Mouse (Mus musculus): Measurements from ENCODE around the gene Hexim1. TPM values are rescaled to one million over a fixed set of nuclear protein-coding genes. Genes with fewer than 3 reads are reported as not detected.

Hexim1 gene
- polyA plus RNA-seq, 1 experiment from 2014 or later = 2.4 TPM

DNA sequence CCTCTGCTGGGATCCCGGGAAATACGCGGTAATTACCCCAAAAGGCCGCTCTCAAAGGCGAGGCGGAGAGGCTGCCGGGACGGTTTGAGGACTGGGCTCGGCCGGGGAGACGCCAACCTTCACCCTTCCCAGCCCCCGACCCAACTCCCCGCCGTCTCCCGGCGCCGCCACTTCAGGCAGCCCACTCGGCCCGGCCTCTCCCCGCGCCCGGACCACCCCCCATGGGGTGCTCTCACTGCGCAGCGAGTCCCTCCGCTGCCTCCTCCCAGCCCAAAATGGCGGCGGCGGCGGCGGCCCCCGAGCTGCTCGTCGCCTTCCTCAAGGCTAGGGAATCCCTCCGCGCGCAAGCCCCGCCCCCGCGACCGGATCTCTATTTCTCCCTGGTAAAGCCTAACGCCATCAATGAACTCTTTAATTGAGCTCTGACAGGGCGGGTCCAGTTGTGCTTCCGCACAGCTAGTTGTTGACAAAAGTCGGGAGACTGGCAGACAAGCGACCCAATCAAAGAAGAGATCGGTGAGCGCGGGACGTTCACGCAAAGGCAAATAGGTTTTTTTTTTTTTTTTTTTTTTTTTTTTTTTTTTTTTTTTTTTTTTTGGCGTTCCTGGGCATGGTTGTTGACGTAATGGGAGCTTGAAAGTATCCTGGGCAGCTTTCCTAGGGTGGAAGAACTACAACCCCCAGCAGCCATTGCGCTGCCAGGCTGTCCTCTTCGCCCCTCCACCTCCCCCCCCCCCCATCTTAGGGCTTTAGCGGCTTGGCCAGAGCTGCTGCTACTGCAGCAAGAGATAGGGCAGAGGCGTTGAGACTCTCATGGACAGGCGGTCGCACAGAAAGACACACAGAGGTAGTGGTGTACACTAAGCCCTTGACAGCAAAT, 16.8 kb downstream of the Hexim1 start:
- Histone ChIP-seq H3K27me3 (replicated peaks) (no peaks in the 10 kb centered on the region), H3K4me1 (peaks cover 61% of the 10 kb centered on the region), H3K27ac (peak overlapping the region; percentile 96), H3K4me3 (peak overlapping the region; percentile 97), H3K9ac (peak overlapping the region; percentile 100), H3K36me3 (peaks cover 4% of the 10 kb centered on the region; the same call in 1 of the 2 replicates), H3K9me3 (replicated peaks) (no peaks in the 10 kb centered on the region), H3K4me2 (peak overlapping the region; percentile 81)
- WGBS (ENCODE audit: insufficient replicate concordance) = under 1% methylated on average over 56 of the region's 58 CpGs
- ATAC-seq = peak; percentile 86

DNA sequence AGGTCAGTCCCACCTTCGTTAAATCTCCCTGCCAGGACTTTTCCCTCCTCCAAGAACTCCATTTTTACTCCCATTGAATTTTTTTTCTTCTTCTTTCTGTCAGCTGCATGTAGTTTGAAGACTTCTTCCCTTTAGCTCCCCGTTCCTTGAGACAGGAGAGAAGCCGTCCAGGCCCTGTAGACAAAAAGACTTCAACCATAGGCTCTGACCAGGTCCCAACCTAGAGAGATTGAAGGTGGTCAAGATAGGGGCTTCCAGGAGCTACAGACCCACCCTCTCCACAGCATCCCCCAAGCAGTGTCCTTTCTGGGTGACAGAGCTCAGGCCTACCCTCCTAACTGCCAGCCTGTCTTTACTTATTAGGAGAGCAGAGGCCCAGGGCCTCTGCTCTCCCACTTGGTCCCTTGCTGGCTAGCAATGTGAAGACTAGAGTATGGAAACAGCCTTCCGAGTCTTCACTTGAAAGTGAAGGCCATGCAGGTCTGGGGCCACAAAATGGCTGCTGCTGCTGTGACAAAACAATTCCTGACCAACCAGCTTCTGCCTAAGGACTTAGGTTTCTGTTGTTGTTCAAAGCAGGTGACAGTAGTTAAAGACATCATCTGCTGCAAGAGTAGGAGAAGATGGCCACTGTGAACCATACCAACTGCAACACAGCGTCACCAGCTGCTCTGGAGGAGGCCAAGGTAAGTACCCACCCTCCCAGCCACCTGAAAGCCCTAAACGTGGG, 17.6 kb downstream of the Hexim1 start:
- ATAC-seq = peak; percentile 13

DNA sequence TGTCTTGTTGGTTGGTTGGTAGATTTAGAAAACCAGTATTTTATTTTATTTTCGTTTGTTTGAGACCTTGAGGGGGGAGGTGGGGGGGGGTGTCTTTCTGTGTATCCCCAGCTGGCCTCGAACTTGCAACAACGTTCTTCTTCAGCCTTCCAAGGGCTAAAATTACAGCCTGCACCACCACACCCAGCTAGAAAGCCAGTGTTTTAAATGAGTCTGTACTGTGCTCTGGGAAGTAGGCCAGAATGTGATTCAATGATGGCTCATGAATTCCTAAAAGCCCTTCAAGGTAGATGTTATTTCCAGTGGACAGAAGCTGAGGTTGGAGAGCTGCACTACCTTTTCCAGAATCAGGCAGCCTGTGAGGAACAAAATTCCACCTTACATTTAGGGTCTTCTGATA, 18.2 kb downstream of the Hexim1 start:
- H3K4me3 ChIP-seq = peak overlapping the region; percentile 54
- no peaks in the 10 kb centered on the region for H3K27me3 ChIP-seq (replicated peaks)
- H3K9me3 ChIP-seq (replicated peaks) = no peaks in the 10 kb centered on the region
- peaks cover 16% of the 10 kb centered on the region for H3K36me3 ChIP-seq
- WGBS (ENCODE audit: insufficient replicate concordance) = 38% methylated on average over 3 of the region's 3 CpGs
- peaks cover 61% of the 10 kb centered on the region for H3K4me1 ChIP-seq
- peak overlapping the region; percentile 100 for H3K9ac ChIP-seq
- H3K4me2 ChIP-seq = peak overlapping the region; percentile 81
- ATAC-seq = no peak
- peak overlapping the region; percentile 96 for H3K27ac ChIP-seq

More for the DNA sequence above, 17.6 kb downstream of the Hexim1 start:
- Histone ChIP-seq H3K27me3 (replicated peaks) (no peaks in the 10 kb centered on the region), H3K9ac (peak overlapping the region; percentile 100), H3K4me2 (peak overlapping the region; percentile 81), H3K4me3 (peak overlapping the region; percentile 54), H3K27ac (peak overlapping the region; percentile 96), H3K36me3 (peaks cover 10% of the 10 kb centered on the region), H3K9me3 (replicated peaks) (no peaks in the 10 kb centered on the region), H3K4me1 (peaks cover 61% of the 10 kb centered on the region)
- whole genome bisulfite sequencing (ENCODE audit: insufficient replicate concordance) = 38% methylated on average over 6 of the region's 6 CpGs

DNA sequence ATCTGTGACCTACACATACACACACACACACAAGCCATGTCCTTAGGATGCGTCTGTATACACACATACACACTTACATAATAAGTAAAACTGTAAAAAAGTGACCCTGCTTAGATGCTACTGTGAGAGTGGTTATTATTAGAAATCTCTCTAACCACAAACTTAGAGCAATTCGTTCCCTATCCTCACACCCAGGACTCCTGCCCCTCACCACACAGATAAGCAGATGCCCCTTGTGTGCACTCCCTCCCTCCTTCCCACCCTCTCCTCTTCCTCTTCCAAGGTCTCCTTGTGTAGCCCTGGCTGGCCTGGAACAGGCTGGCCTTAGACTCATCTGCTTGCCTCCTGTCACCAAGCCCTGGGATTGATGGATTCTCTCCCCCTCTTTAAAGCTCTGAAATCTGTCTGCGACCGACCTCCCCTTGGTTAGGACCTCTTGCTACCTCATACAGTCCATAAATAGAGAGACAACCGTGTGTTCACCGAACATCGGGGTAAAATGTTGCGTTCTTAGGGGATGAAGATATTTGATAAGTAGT, 20.1 kb downstream of the Hexim1 start:
- no peaks in the 10 kb centered on the region for H3K27me3 ChIP-seq (replicated peaks)
- H3K9ac ChIP-seq = peak overlapping the region; percentile 100
- peaks cover 59% of the 10 kb centered on the region for H3K4me1 ChIP-seq
- peak; percentile 36; the same call in 1 of the 2 replicates for ATAC-seq
- no peaks in the 10 kb centered on the region for H3K9me3 ChIP-seq (replicated peaks)
- 10% methylated on average over 8 of the region's 8 CpGs for WGBS (ENCODE audit: insufficient replicate concordance)
- H3K27ac ChIP-seq = peak overlapping the region; percentile 96
- peak overlapping the region; percentile 54 for H3K4me3 ChIP-seq
- peaks cover 26% of the 10 kb centered on the region for H3K36me3 ChIP-seq
- H3K4me2 ChIP-seq = peak overlapping the region; percentile 81

DNA sequence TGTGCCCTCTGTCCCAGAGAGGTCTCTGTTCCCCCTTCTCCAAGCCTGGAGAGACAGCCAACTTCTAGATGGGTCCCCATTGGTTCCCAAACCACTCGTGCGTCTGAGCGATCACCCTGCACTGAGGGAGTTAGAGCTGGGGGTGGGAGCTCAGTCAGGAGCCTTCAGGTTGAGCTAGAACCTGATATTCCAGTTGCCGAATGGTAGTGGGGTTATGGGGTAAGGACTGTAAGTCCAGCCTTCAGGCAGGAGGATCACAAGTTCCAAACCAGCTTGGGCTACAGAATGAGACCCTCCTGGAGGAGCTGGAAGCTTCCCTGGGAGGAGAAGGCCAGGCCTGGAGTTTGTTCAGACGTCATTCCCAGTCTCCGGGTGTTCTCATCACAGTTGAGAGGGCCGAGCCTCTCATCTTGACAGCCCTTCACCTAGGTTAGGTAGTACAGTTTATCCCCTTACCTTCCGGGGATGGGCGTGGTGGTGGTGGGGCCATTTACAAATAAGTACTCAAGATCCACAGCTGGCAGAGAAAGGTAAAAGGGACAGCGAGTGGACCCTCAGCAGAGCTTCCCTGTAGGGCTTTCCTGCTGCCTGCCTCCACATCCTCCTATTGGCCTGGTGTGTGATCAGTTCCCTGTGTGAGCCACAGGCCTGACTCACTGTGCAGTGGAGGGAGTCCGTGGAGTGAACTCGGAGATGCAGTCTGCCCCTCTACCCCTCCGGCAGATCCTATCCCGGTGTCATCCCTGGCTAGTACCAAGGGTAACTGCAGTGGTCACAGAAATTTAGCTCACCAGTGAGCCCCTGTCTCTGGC, 24.1 kb downstream of the Hexim1 start:
- Histone ChIP-seq H3K27me3 (replicated peaks) (no peaks in the 10 kb centered on the region), H3K4me2 (no peak overlapping the region), H3K4me3 (no peak overlapping the region), H3K9me3 (replicated peaks) (no peaks in the 10 kb centered on the region), H3K36me3 (peaks cover 26% of the 10 kb centered on the region), H3K4me1 (peaks cover 69% of the 10 kb centered on the region), H3K9ac (no peak overlapping the region), H3K27ac (peak overlapping the region; percentile 58)
- WGBS (ENCODE audit: insufficient replicate concordance) = 73% methylated on average over 14 of the region's 14 CpGs
- no peak for ATAC-seq

DNA sequence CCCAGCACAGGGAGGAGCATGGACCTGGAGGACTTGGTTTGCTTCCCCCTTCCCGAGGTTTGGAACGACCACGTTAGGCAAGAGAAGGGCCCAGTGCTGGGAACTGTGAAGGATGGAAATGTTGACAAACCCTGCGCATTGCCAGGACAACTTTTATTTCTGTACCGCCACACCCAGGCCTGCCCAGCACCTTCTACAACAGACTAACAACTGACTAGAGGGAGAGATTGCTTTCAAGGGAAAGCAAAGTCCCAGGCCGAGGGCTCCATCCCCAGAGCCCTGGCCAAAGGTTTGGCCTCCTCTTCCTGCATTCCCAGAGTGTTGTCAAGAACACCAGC, 24.7 kb downstream of the Hexim1 start:
- H3K9me3 ChIP-seq (replicated peaks) = no peaks in the 10 kb centered on the region
- H3K4me1 ChIP-seq = peaks cover 67% of the 10 kb centered on the region
- 63% methylated on average over 6 of the region's 6 CpGs for WGBS (ENCODE audit: insufficient replicate concordance)
- H3K27me3 ChIP-seq (replicated peaks) = no peaks in the 10 kb centered on the region
- peaks cover 26% of the 10 kb centered on the region for H3K36me3 ChIP-seq
- H3K9ac ChIP-seq = no peak overlapping the region
- no peak for ATAC-seq
- H3K4me3 ChIP-seq = no peak overlapping the region
- H3K4me2 ChIP-seq = no peak overlapping the region
- H3K27ac ChIP-seq = peak overlapping the region; percentile 58

DNA sequence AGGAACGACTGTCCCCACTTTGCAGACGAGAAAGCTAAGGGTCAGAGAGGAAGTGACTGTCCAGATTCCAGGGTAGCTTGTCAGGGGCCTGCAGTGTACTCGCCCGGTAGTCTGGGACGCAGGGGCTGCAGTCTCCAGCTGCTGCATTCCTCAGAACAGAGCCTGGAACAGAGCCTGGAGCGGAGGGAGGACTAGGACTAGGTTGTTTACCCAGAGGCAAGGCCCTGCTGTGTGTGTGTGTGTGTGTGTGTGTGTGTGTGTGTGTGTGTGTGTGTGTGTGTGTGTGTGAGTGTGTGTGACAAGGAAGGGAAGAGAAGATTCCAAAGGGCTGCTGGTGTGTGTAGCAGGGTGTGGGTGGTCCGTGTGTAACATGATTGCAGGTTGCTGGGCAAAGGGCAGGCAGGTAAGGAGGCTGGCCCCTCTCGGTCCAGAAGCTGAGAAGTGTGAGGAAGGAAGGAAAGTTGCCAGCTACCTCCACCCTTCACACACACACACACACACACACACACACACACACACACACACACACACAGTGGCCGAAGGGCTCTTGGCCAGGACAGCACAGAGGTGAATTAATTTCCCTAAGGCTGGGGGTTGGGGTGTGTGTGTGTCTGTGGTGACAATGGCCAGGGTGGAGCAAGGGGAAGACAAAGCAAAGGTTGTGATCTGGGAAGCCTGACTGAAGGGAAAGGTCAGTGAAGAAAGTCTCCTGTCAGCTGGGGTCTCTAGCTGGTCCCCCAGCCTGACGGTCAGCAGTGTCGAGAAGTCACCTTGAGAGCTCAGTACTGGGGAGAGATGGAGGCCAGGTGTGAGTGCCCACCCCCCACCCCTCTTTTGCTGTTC, 25.3 kb downstream of the Hexim1 start:
- Histone ChIP-seq H3K27me3 (replicated peaks) (no peaks in the 10 kb centered on the region), H3K36me3 (peaks cover 26% of the 10 kb centered on the region), H3K4me1 (peaks cover 62% of the 10 kb centered on the region), H3K9ac (no peak overlapping the region), H3K4me2 (no peak overlapping the region), H3K4me3 (no peak overlapping the region), H3K27ac (peak overlapping the region; percentile 58), H3K9me3 (replicated peaks) (no peaks in the 10 kb centered on the region)
- no peak for ATAC-seq
- 46% methylated on average over 11 of the region's 11 CpGs for WGBS (ENCODE audit: insufficient replicate concordance)

DNA sequence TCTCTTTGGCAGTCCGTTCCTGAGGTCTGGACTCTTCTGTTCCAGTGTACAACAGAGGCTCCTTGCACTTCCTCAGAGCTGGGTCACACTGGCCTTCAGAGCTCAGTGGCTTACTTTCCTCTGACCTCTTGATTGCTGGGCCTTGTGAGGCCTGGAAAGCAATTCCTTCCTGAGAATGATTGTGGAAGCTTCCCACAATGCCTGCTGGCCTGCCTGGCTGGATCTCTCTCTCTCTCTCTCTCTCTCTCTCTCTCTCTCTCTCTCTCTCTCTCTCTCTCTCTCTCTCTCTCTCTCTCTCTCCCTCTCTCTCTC, 25.9 kb downstream of the Hexim1 start:
- H3K36me3 ChIP-seq = peaks cover 26% of the 10 kb centered on the region
- H3K9me3 ChIP-seq (replicated peaks) = no peaks in the 10 kb centered on the region
- no peak overlapping the region for H3K4me2 ChIP-seq
- peaks cover 60% of the 10 kb centered on the region for H3K4me1 ChIP-seq
- WGBS (ENCODE audit: insufficient replicate concordance) = 29% methylated on average over 1 of the region's 1 CpGs
- H3K27me3 ChIP-seq (replicated peaks) = no peaks in the 10 kb centered on the region
- no peak overlapping the region for H3K4me3 ChIP-seq
- H3K27ac ChIP-seq = peak overlapping the region; percentile 58
- no peak overlapping the region for H3K9ac ChIP-seq
- no peak for ATAC-seq

DNA sequence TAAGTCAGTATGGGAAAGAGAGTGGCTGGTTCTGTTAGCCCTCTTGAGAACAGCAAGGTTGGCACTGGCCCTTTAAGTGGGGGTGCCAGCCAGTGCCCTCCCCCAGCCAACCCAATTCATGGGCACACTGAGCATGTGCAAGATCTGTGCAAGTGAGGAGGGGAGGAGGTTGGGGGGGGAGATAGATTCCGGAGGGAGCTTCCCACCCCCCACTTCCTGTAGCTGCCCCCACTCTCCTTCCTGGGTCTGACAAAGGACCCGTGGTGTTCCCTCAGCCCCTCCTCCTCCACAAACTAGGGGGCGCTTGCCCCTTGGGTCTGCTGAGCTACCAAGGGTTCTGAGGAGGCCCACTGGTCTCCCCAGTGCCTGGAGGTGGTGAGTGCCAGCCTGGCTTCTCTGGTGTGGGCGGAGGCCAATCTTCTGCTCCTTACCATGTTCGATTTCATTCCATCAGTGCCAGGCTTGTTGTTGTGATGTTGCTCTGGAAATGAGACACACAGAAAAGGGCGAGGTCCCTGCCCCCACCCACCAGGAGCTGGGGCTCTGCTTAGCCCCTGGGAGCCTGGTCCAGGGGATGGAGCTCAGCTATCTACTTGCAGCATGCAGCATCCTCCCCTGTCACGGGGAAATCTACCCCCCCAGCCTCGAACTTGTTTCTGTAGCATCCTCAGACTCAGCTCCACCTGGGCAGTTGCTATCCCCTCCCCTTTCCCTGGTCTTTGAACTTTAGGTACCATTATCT, 26.6 kb downstream of the Hexim1 start:
- peaks cover 64% of the 10 kb centered on the region for H3K4me1 ChIP-seq
- peak overlapping the region; percentile 23; the same call in 1 of the 2 replicates for H3K4me2 ChIP-seq
- peak overlapping the region; percentile 58 for H3K27ac ChIP-seq
- ATAC-seq = no peak
- no peak overlapping the region for H3K4me3 ChIP-seq
- no peaks in the 10 kb centered on the region for H3K27me3 ChIP-seq (replicated peaks)
- WGBS (ENCODE audit: insufficient replicate concordance) = 31% methylated on average over 8 of the region's 8 CpGs
- no peak overlapping the region for H3K9ac ChIP-seq
- peaks cover 26% of the 10 kb centered on the region for H3K36me3 ChIP-seq
- H3K9me3 ChIP-seq (replicated peaks) = no peaks in the 10 kb centered on the region

All from liver, embryonic 12.5 days (tissue).